Mouse (Mus musculus) lung, postnatal 0 days (tissue): ENCODE results near the gene Ankrd9.

Experiments used
- CTCF ChIP-seq: IDR thresholded peaks from 2 replicates; pipeline ENCODE4 v1.5.1; 2016; ENCODE audit warnings: antibody characterized with exemption, mild to moderate bottlenecking
- EP300 ChIP-seq: IDR thresholded peaks from 2 replicates; pipeline ENCODE4 v1.6.1; 2016; ENCODE audit warnings: antibody characterized with exemption, mild to moderate bottlenecking, control low read depth

DNA sequence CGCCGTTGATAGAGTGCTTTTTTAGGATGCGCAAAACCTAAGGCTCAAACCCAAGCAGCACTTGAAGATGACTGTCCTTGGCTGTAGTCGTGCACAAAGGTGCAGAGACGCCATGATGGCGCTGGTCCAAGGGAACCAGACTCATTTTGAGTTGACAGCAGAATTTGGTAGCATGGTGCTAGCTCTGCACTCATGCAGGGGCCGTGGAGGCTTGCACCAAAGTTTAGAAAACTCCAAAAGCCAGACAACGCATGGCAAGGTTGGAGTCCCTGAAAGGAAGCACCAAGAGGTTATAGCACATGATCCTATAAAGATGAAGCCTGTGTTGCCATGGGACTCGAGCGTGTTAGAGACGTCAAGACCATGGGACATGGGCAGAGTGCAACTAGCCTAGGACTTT, 39.2 kb upstream of the Ankrd9 start:
- TF ChIP-seq CTCF (no peak), EP300 (no peak)
